Mouse (Mus musculus) limb, embryonic 14.5 days (tissue): ENCODE data around the gene Lilra5. TPM values are rescaled to one million over a fixed set of nuclear protein-coding genes. Genes with fewer than 3 reads are reported as not detected.

Experiments
- ATAC-seq: fragments of 200-750 bp; cut with Nextera tagmentation; 2 replicates; pipeline ENCODE4 v1.8.0; 2017; ENCODE audit warnings: low read depth, moderate number of reproducible peaks, moderate TSS enrichment; ENCODE audit not compliant: low FRiP score
- DNase-seq: peaks from one replicate; pipeline ENCODE4 v3.0.0-alpha.2; 2015; ENCODE audit warnings: low spot score
- H3K27ac ChIP-seq: fragments of 300-500 bp; sonication (generic); replicated peaks from 2 replicates; pipeline ENCODE4 v1.5.1; 2014; ENCODE audit warnings: low read depth, mild to moderate bottlenecking, low read length, moderate library complexity, mixed read lengths
- H3K27me3 ChIP-seq: fragments of 300-500 bp; sonication (generic); 2 replicates; pipeline ENCODE4 v1.6.1; 2014; ENCODE audit warnings: low read length, mixed read lengths; ENCODE audit not compliant: control insufficient read depth, insufficient read depth
- H3K36me3 ChIP-seq: fragments of 300-500 bp; sonication (generic); 2 replicates; pipeline ENCODE4 v1.6.1; 2014; ENCODE audit warnings: mild to moderate bottlenecking, low read length, moderate library complexity, mixed read lengths; ENCODE audit not compliant: control insufficient read depth, insufficient read depth
- H3K4me1 ChIP-seq: fragments of 300-500 bp; sonication (generic); 2 replicates; pipeline ENCODE4 v1.6.1; 2014; ENCODE audit warnings: antibody characterized with exemption, low read length, mixed read lengths; ENCODE audit not compliant: control insufficient read depth, insufficient read depth
- H3K4me2 ChIP-seq: fragments of 300-500 bp; sonication (generic); replicated peaks from 2 replicates; pipeline ENCODE4 v1.6.1; 2014; ENCODE audit warnings: low read depth, mild to moderate bottlenecking, low read length, moderate library complexity; ENCODE audit not compliant: severe bottlenecking
- H3K4me3 ChIP-seq: fragments of 300-500 bp; sonication (generic); replicated peaks from 2 replicates; pipeline ENCODE4 v1.5.1; 2014; ENCODE audit warnings: low read length
- H3K9ac ChIP-seq: fragments of 300-500 bp; sonication (generic); 2 replicates; pipeline ENCODE4 v1.6.1; 2014; ENCODE audit warnings: mild to moderate bottlenecking, low read depth, low read length, moderate library complexity; ENCODE audit not compliant: severe bottlenecking
- H3K9me3 ChIP-seq: fragments of 300-500 bp; sonication (generic); 2 replicates; pipeline ENCODE4 v1.6.1; 2016; ENCODE audit warnings: low read length; ENCODE audit not compliant: control insufficient read depth
- POLR2A ChIP-seq: fragments of 200-500 bp; IDR thresholded peaks from 2 replicates; pipeline ENCODE4 v1.8.0; 2012; ENCODE audit warnings: inconsistent platforms, mild to moderate bottlenecking, moderate library complexity, borderline replicate concordance; ENCODE audit not compliant: insufficient read depth, insufficient read length; ENCODE audit errors: extremely low read depth
- WGBS: fragments of 180-500 bp; shearing (Covaris S2); extraction: QIAGEN DNeasy Blood & Tissue Kit; methylation state at CpG from one replicate; pipeline ENCODE4 v1.1.7; 2014; 5-methylcytosine and 5-hydroxymethylcytosine counted together
- polyA plus RNA-seq, 2 experiments: library from polyadenylated mRNA; depleted of rRNA in 1 of 2; stranded (reverse) in 1 of 2; unstranded in 1 of 2; fragments of >200 nt; fragmentation: Nextera tagmentation in 1 of 2; extraction: Ambion mirVana in 1 of 2; gene quantifications; 2 replicates each; pipeline versions ENCODE4 v1.2.1 to v1.2.3; 2012 to 2014

The Lilra5 gene
- polyA plus RNA-seq, 2 experiments: 0.06 TPM; not detected in 1

- WGBS: 71% methylated on average over 5 of the region's 5 CpGs
- TF ChIP-seq POLR2A: no peak
- Histone ChIP-seq H3K9me3 (no peaks in the 10 kb centered on the region), H3K36me3 (no peaks in the 10 kb centered on the region), H3K4me2 (no peak overlapping the region), H3K27me3 (no peaks in the 10 kb centered on the region), H3K27ac (no peak overlapping the region), H3K9ac (no peak overlapping the region), H3K4me3 (no peak overlapping the region), H3K4me1 (no peaks in the 10 kb centered on the region)
- no peak for ATAC-seq
- no peak for DNase-seq
Observed at GRCm38 (mm10) chr7:4292638-4293037, 55.1 kb downstream of the Lilra5 start.

Other genes with a start within 250 kb of the Lilra5 start
- 0.40 and 0.59 TPM in 2 replicates for gene Lair1, start 174.6 kb upstream of the Lilra5 start, polyA plus RNA-seq (2012; rRNA removed)
- 0.91 and 1.2 TPM in 2 replicates for gene Lair1, start 174.6 kb upstream of the Lilra5 start, polyA plus RNA-seq (2014; fragmentation: Nextera tagmentation; extraction: Ambion mirVana)
- gene Ttyh1, start 118.3 kb upstream of the Lilra5 start, polyA plus RNA-seq (2012; rRNA removed): 4.4 and 4.8 TPM in 2 replicates
- gene Ttyh1, start 118.3 kb upstream of the Lilra5 start, polyA plus RNA-seq (2014; fragmentation: Nextera tagmentation; extraction: Ambion mirVana): 1.9 and 2.6 TPM in 2 replicates
- gene Leng8, start 100.7 kb upstream of the Lilra5 start, polyA plus RNA-seq (2012; rRNA removed): 365 and 505 TPM in 2 replicates
- 45.8 and 53.6 TPM in 2 replicates for gene Leng8, start 100.7 kb upstream of the Lilra5 start, polyA plus RNA-seq (2014; fragmentation: Nextera tagmentation; extraction: Ambion mirVana)
- gene Leng9, start 87.4 kb upstream of the Lilra5 start, polyA plus RNA-seq (2012; rRNA removed): 3.6 and 3.9 TPM in 2 replicates
- 3.4 and 3.9 TPM in 2 replicates for gene Leng9, start 87.4 kb upstream of the Lilra5 start, polyA plus RNA-seq (2014; fragmentation: Nextera tagmentation; extraction: Ambion mirVana)
- gene Cdc42ep5, start 72.9 kb upstream of the Lilra5 start, polyA plus RNA-seq (2012; rRNA removed): 79.3 and 96.0 TPM in 2 replicates
- gene Cdc42ep5, start 72.9 kb upstream of the Lilra5 start, polyA plus RNA-seq (2014; fragmentation: Nextera tagmentation; extraction: Ambion mirVana): 83.2 and 89.0 TPM in 2 replicates
- gene Ncr1, start 100.0 kb downstream of the Lilra5 start, polyA plus RNA-seq (2012; rRNA removed): not detected in 2 replicates
- gene Ncr1, start 100.0 kb downstream of the Lilra5 start, polyA plus RNA-seq (2014; fragmentation: Nextera tagmentation; extraction: Ambion mirVana): not detected in 2 replicates
- gene Gp6, start 160.0 kb downstream of the Lilra5 start, polyA plus RNA-seq (2012; rRNA removed): 0.05 and 0.06 TPM in 2 replicates
- gene Gp6, start 160.0 kb downstream of the Lilra5 start, polyA plus RNA-seq (2014; fragmentation: Nextera tagmentation; extraction: Ambion mirVana): 0.26 TPM in 1 of 2 replicates, not detected in the other
- gene Rdh13, start 207.9 kb downstream of the Lilra5 start, polyA plus RNA-seq (2012; rRNA removed): 21.2 and 23.5 TPM in 2 replicates
- gene Rdh13, start 207.9 kb downstream of the Lilra5 start, polyA plus RNA-seq (2014; fragmentation: Nextera tagmentation; extraction: Ambion mirVana): 23.9 and 25.2 TPM in 2 replicates
- 6.9 and 10.0 TPM in 2 replicates for gene Eps8l1, start 222.9 kb downstream of the Lilra5 start, polyA plus RNA-seq (2012; rRNA removed)
- 1.9 and 6.5 TPM in 2 replicates for gene Eps8l1, start 222.9 kb downstream of the Lilra5 start, polyA plus RNA-seq (2014; fragmentation: Nextera tagmentation; extraction: Ambion mirVana)